Comparison of ENCODE assay signal across 8 mouse cellular contexts in genomic region chr7:19119083-19119482, GRCm38 (mm10). TPM values are rescaled to one million over a fixed set of nuclear protein-coding genes. Genes with fewer than 3 reads are reported as not detected.
A peak's percentile ranks its signal among the peaks of the same experiment; 100 is the strongest.
DNase-seq lines count a peak whose midpoint lies in the region; ATAC-seq and TF ChIP-seq lines count a peak whose summit lies in the region.

No protein-coding gene starts in this region.

- CTCF ChIA-PET in Patski (lab: Charles Lee) = interaction anchor here (1.4 kb wide), 1 partner anchor 13 kb away, joined by 4 read pairs; no protein-coding TSS in a partner anchor

- peaks cover 4% of the 10 kb centered on the region; the same call in 1 of the 2 replicates for H3K27me3 ChIP-seq in heart, embryonic 11.5 days (ENCODE audit: control insufficient read depth, insufficient read depth, low read length)
- no peaks in the 10 kb centered on the region for H3K27me3 ChIP-seq in heart, embryonic 12.5 days (replicated peaks)
- no peaks in the 10 kb centered on the region for H3K27me3 ChIP-seq in Patski
- H3K27me3 ChIP-seq in hindbrain, embryonic 10.5 days (ENCODE audit: insufficient read depth, poor library complexity, severe bottlenecking) = peaks cover 10% of the 10 kb centered on the region
- H3K27me3 ChIP-seq in midbrain, embryonic 10.5 days (ENCODE audit: low read depth, poor library complexity, severe bottlenecking) = peaks cover 18% of the 10 kb centered on the region

- no peak for DNase-seq in Patski (ENCODE audit: low read depth, low spot score)
- DNase-seq in hindbrain, embryonic 10.5 days (ENCODE audit: low spot score) = peak; percentile 8
- peak; percentile 20 for DNase-seq in midbrain, embryonic 10.5 days (ENCODE audit: low spot score)
- no peak for DNase-seq in adrenal gland, adult 8-10 months
- no peak for DNase-seq in retina, postnatal 1 day

- ATAC-seq in heart, embryonic 11.5 days (replicated peaks; ENCODE audit: insufficient number of reproducible peaks, low FRiP score, low TSS enrichment) = no peak
- ATAC-seq in heart, embryonic 12.5 days (ENCODE audit: insufficient number of reproducible peaks, low FRiP score) = no peak
- peak; percentile 7 for ATAC-seq in Patski
- no peak for ATAC-seq in CD4-positive, CD25-positive, alpha-beta regulatory T cell, adult 4 months

- H3K36me3 ChIP-seq in heart, embryonic 11.5 days (ENCODE audit: control insufficient read depth, insufficient read depth, low read length) = no peaks in the 10 kb centered on the region
- no peaks in the 10 kb centered on the region for H3K36me3 ChIP-seq in heart, embryonic 12.5 days
- H3K36me3 ChIP-seq in hindbrain, embryonic 10.5 days = peaks cover 6% of the 10 kb centered on the region; the same call in 1 of the 2 replicates
- H3K36me3 ChIP-seq in midbrain, embryonic 10.5 days = peaks cover 5% of the 10 kb centered on the region; the same call in 1 of the 2 replicates

- H3K9me3 ChIP-seq in heart, embryonic 11.5 days (replicated peaks; ENCODE audit: control insufficient read depth, low read length) = no peaks in the 10 kb centered on the region
- H3K9me3 ChIP-seq in heart, embryonic 12.5 days (replicated peaks) = peaks cover 10% of the 10 kb centered on the region; the same call in 1 of the 2 replicates
- peaks cover 15% of the 10 kb centered on the region for H3K9me3 ChIP-seq in hindbrain, embryonic 10.5 days
- H3K9me3 ChIP-seq in midbrain, embryonic 10.5 days (replicated peaks) = peaks cover 14% of the 10 kb centered on the region

- H3K4me1 ChIP-seq in heart, embryonic 11.5 days (ENCODE audit: control insufficient read depth, insufficient read depth, low read length) = peaks cover 13% of the 10 kb centered on the region
- H3K4me1 ChIP-seq in heart, embryonic 12.5 days (replicated peaks) = peaks cover 24% of the 10 kb centered on the region
- H3K4me1 ChIP-seq in hindbrain, embryonic 10.5 days (replicated peaks) = peaks cover 23% of the 10 kb centered on the region
- peaks cover 24% of the 10 kb centered on the region for H3K4me1 ChIP-seq in midbrain, embryonic 10.5 days

- H3K9ac ChIP-seq in heart, embryonic 11.5 days (ENCODE audit: low read depth, low read length) = no peak overlapping the region
- no peak overlapping the region for H3K9ac ChIP-seq in heart, embryonic 12.5 days

- POLR2A ChIA-PET in Patski (lab: Charles Lee) = interaction anchor here (1.1 to 1.8 kb wide), 3 partner anchors 11 to 26 kb away, joined by 3 to 6 read pairs (median 4); no protein-coding TSS in a partner anchor

- in situ Hi-C loops in Patski (cut with MboI; ENCODE audit: low pct_unique_long_range_greater_than_20kb) = no loop called here

- H3K4me2 ChIP-seq in heart, embryonic 11.5 days = peak overlapping the region; percentile 87; the same call in 1 of the 2 replicates
- no peak overlapping the region for H3K4me2 ChIP-seq in heart, embryonic 12.5 days

- WGBS in heart, embryonic 11.5 days (ENCODE audit: insufficient replicate concordance) = 88% methylated on average over 8 of the region's 8 CpGs
- WGBS in heart, embryonic 12.5 days = 88% methylated on average over 8 of the region's 8 CpGs
- WGBS in hindbrain, embryonic 10.5 days = 91% methylated on average over 8 of the region's 8 CpGs
- 93% methylated on average over 8 of the region's 8 CpGs for WGBS in midbrain, embryonic 10.5 days

- no peak overlapping the region for H3K4me3 ChIP-seq in heart, embryonic 11.5 days (ENCODE audit: low read depth, low read length)
- H3K4me3 ChIP-seq in heart, embryonic 12.5 days = no peak overlapping the region
- H3K4me3 ChIP-seq in hindbrain, embryonic 10.5 days = peak overlapping the region; percentile 68; the same call in 1 of the 2 replicates
- no peak overlapping the region for H3K4me3 ChIP-seq in midbrain, embryonic 10.5 days

- no peak for TF ChIP-seq CTCF in Patski (IDR thresholded peaks at IDR 0.05)

- H3K27ac ChIP-seq in heart, embryonic 11.5 days (ENCODE audit: low read depth, low read length) = no peak overlapping the region
- H3K27ac ChIP-seq in heart, embryonic 12.5 days (ENCODE audit: poor library complexity, severe bottlenecking) = no peak overlapping the region
- H3K27ac ChIP-seq in hindbrain, embryonic 10.5 days = no peak overlapping the region
- H3K27ac ChIP-seq in midbrain, embryonic 10.5 days (replicated peaks) = no peak overlapping the region

RNA-seq across cellular contexts. Expression of gene Fbxo46, which starts 0.6 kb away (rescaled TPM):
- 6.3 and 6.4 TPM in 2 replicates for polyA plus RNA-seq in heart, embryonic 11.5 days (2014; fragmentation: Nextera tagmentation; extraction: Ambion mirVana)
- 10.2 and 11.2 TPM in 2 replicates for polyA plus RNA-seq in heart, embryonic 12.5 days (2016; fragmentation: Nextera tagmentation; extraction: Ambion mirVana)
- polyA plus RNA-seq in Patski (2021) = 13.0 TPM
- polyA plus RNA-seq in hindbrain, embryonic 10.5 days (2016; fragmentation: Nextera tagmentation; extraction: Ambion mirVana) = 17.1 and 19.4 TPM in 2 replicates
- polyA plus RNA-seq in midbrain, embryonic 10.5 days (2016; fragmentation: Nextera tagmentation; extraction: Ambion mirVana) = 17.6 and 19.4 TPM in 2 replicates
- 10 to 100 TPM; 13.6 to 17.6 (median 16.1) TPM for total RNA-seq in adrenal gland, adult 8-10 months (2022)
- 10 to 100 TPM; 23.1 to 29.0 TPM for polyA plus RNA-seq in CD4-positive, CD25-positive, alpha-beta regulatory T cell, adult 4 months (2017; shearing (Covaris generic))

RNA-seq across cellular contexts. Expression of gene Gm4969, which starts 0.9 kb away (rescaled TPM):
- 2.2 and 2.7 TPM in 2 replicates for polyA plus RNA-seq in heart, embryonic 11.5 days (2014; fragmentation: Nextera tagmentation; extraction: Ambion mirVana)
- 2.2 TPM in 2 replicates for polyA plus RNA-seq in heart, embryonic 12.5 days (2016; fragmentation: Nextera tagmentation; extraction: Ambion mirVana)
- 0.03 TPM for polyA plus RNA-seq in Patski (2021)
- 1.2 and 1.5 TPM in 2 replicates for polyA plus RNA-seq in hindbrain, embryonic 10.5 days (2016; fragmentation: Nextera tagmentation; extraction: Ambion mirVana)
- 1.1 TPM in 2 replicates for polyA plus RNA-seq in midbrain, embryonic 10.5 days (2016; fragmentation: Nextera tagmentation; extraction: Ambion mirVana)
- not detected for total RNA-seq in adrenal gland, adult 8-10 months (2022)
- polyA plus RNA-seq in CD4-positive, CD25-positive, alpha-beta regulatory T cell, adult 4 months (2017; shearing (Covaris generic)) = not detected

RNA-seq across cellular contexts. Expression of gene Six5, which starts 24.7 kb away (rescaled TPM):
- polyA plus RNA-seq in heart, embryonic 11.5 days (2014; fragmentation: Nextera tagmentation; extraction: Ambion mirVana) = 6.6 and 6.9 TPM in 2 replicates
- 7.1 and 7.2 TPM in 2 replicates for polyA plus RNA-seq in heart, embryonic 12.5 days (2016; fragmentation: Nextera tagmentation; extraction: Ambion mirVana)
- 12.6 TPM for polyA plus RNA-seq in Patski (2021)
- 7.4 and 8.4 TPM in 2 replicates for polyA plus RNA-seq in hindbrain, embryonic 10.5 days (2016; fragmentation: Nextera tagmentation; extraction: Ambion mirVana)
- polyA plus RNA-seq in midbrain, embryonic 10.5 days (2016; fragmentation: Nextera tagmentation; extraction: Ambion mirVana) = 7.2 and 8.0 TPM in 2 replicates
- 10 to 100 TPM; 16.8 to 27.8 (median 20.2) TPM for total RNA-seq in adrenal gland, adult 8-10 months (2022)
- polyA plus RNA-seq in CD4-positive, CD25-positive, alpha-beta regulatory T cell, adult 4 months (2017; shearing (Covaris generic)) = under 1 TPM; 0.46 to 0.83 TPM

RNA-seq across cellular contexts. Expression of gene Qpctl, which starts 30.0 kb away (rescaled TPM):
- 6.4 and 7.6 TPM in 2 replicates for polyA plus RNA-seq in heart, embryonic 11.5 days (2014; fragmentation: Nextera tagmentation; extraction: Ambion mirVana)
- polyA plus RNA-seq in heart, embryonic 12.5 days (2016; fragmentation: Nextera tagmentation; extraction: Ambion mirVana) = 10.0 TPM in 2 replicates
- 15.8 TPM for polyA plus RNA-seq in Patski (2021)
- polyA plus RNA-seq in hindbrain, embryonic 10.5 days (2016; fragmentation: Nextera tagmentation; extraction: Ambion mirVana) = 16.7 and 22.1 TPM in 2 replicates
- 17.0 and 21.2 TPM in 2 replicates for polyA plus RNA-seq in midbrain, embryonic 10.5 days (2016; fragmentation: Nextera tagmentation; extraction: Ambion mirVana)
- total RNA-seq in adrenal gland, adult 8-10 months (2022) = 10 to 100 TPM; 18.0 to 24.0 (median 23.9) TPM
- polyA plus RNA-seq in CD4-positive, CD25-positive, alpha-beta regulatory T cell, adult 4 months (2017; shearing (Covaris generic)) = 10 to 100 TPM in 1 of 2 experiments, 1 to 10 TPM in 1; 9.1 to 17.8 TPM

RNA-seq across cellular contexts. Expression of gene Snrpd2, which starts 30.4 kb away (rescaled TPM):
- 120 and 125 TPM in 2 replicates for polyA plus RNA-seq in heart, embryonic 11.5 days (2014; fragmentation: Nextera tagmentation; extraction: Ambion mirVana)
- 101 TPM in 2 replicates for polyA plus RNA-seq in heart, embryonic 12.5 days (2016; fragmentation: Nextera tagmentation; extraction: Ambion mirVana)
- 108 TPM for polyA plus RNA-seq in Patski (2021)
- 184 TPM in 2 replicates for polyA plus RNA-seq in hindbrain, embryonic 10.5 days (2016; fragmentation: Nextera tagmentation; extraction: Ambion mirVana)
- 168 and 180 TPM in 2 replicates for polyA plus RNA-seq in midbrain, embryonic 10.5 days (2016; fragmentation: Nextera tagmentation; extraction: Ambion mirVana)
- total RNA-seq in adrenal gland, adult 8-10 months (2022) = 10 to 100 TPM; 86.1 to 97.7 (median 92.4) TPM
- 10 to 100 TPM; 63.0 to 77.3 TPM for polyA plus RNA-seq in CD4-positive, CD25-positive, alpha-beta regulatory T cell, adult 4 months (2017; shearing (Covaris generic))

Comparison
In these comparisons a context has a peak if more than half of its experiments do, and no peak if none do; other contexts are left out.
1. DNase-seq: peak in hindbrain, embryonic 10.5 days (single experiment) and midbrain, embryonic 10.5 days (single experiment); none in Patski (single experiment), adrenal gland, adult 8-10 months (single experiment) and retina, postnatal 1 day (single experiment).